Mouse (Mus musculus) embryonic facial prominence, embryonic 10.5 days (tissue): ENCODE data around the gene Pcdh18. TPM values are rescaled to one million over a fixed set of nuclear protein-coding genes. Genes with fewer than 3 reads are reported as not detected.

ENCODE experiments used
- DNase-seq: peaks from one replicate; pipeline ENCODE4 v3.0.0-alpha.2; 2017; ENCODE audit warnings: low spot score
- H3K27ac ChIP-seq: fragments of 300-500 bp; sonication (generic); replicated peaks from 2 replicates; pipeline ENCODE4 v1.5.1; 2016; ENCODE audit warnings: mild to moderate bottlenecking
- H3K27me3 ChIP-seq: fragments of 300-500 bp; sonication (generic); replicated peaks from 2 replicates; pipeline ENCODE4 v1.6.1; 2016; ENCODE audit warnings: low read depth, mild to moderate bottlenecking; ENCODE audit not compliant: poor library complexity, severe bottlenecking
- H3K36me3 ChIP-seq: fragments of 300-500 bp; sonication (generic); replicated peaks from 2 replicates; pipeline ENCODE4 v1.6.1; 2016; ENCODE audit warnings: mild to moderate bottlenecking, moderate library complexity
- H3K4me1 ChIP-seq: fragments of 300-500 bp; sonication (generic); 2 replicates; pipeline ENCODE4 v1.6.1; 2016
- H3K4me3 ChIP-seq: fragments of 300-500 bp; sonication (generic); 2 replicates; pipeline ENCODE4 v1.5.1; 2016; ENCODE audit warnings: mild to moderate bottlenecking, moderate library complexity
- H3K9me3 ChIP-seq: fragments of 300-500 bp; sonication (generic); 2 replicates; pipeline ENCODE4 v1.6.1; 2016; ENCODE audit warnings: mild to moderate bottlenecking
- WGBS: fragments of 180-500 bp; shearing (Covaris S2); methylation state at CpG from one replicate; pipeline ENCODE4 v1.1.7; 2016; 5-methylcytosine and 5-hydroxymethylcytosine counted together
- polyA plus RNA-seq: library from polyadenylated mRNA; unstranded; fragments of >200 nt; fragmentation: Nextera tagmentation; extraction: Ambion mirVana; gene quantifications from 2 replicates; pipeline ENCODE4 v1.2.1, GENCODE M21; 2016

The Pcdh18 gene
- polyA plus RNA-seq, 1 experiment from 2014 or later: 82.8 TPM

- Histone ChIP-seq H3K4me1 (peaks cover 28% of the 10 kb centered on the region), H3K36me3 (peaks cover 100% of the 10 kb centered on the region), H3K27me3 (no peaks in the 10 kb centered on the region), H3K9me3 (no peaks in the 10 kb centered on the region), H3K4me3 (no peak overlapping the region), H3K27ac (no peak overlapping the region)
- DNase-seq: no peak
- 85% methylated on average over 1 of the region's 1 CpGs for WGBS
Measured at GRCm38 (mm10) chr3:49748054-49748453, 9.1 kb downstream of the Pcdh18 start.

GRCm38 (mm10) chr3:49739061-49739460, 18.1 kb downstream of the Pcdh18 start:
- Histone ChIP-seq H3K36me3 (peaks cover 14% of the 10 kb centered on the region), H3K4me1 (no peaks in the 10 kb centered on the region), H3K4me3 (no peak overlapping the region), H3K27me3 (no peaks in the 10 kb centered on the region), H3K27ac (no peak overlapping the region), H3K9me3 (no peaks in the 10 kb centered on the region)
- 80% methylated on average over 2 of the region's 2 CpGs for WGBS
- DNase-seq: no peak

- no peaks in the 10 kb centered on the region for H3K4me1 ChIP-seq
- H3K9me3 ChIP-seq: no peaks in the 10 kb centered on the region
- H3K27ac ChIP-seq: no peak overlapping the region
- H3K36me3 ChIP-seq: peaks cover 9% of the 10 kb centered on the region
- no peaks in the 10 kb centered on the region for H3K27me3 ChIP-seq
- H3K4me3 ChIP-seq: no peak overlapping the region
- DNase-seq: no peak
Measured at GRCm38 (mm10) chr3:49738531-49738930, 18.6 kb downstream of the Pcdh18 start.

GRCm38 (mm10) chr3:49706503-49706902, 50.6 kb downstream of the Pcdh18 start:
- 71% methylated on average over 2 of the region's 2 CpGs for WGBS
- no peaks in the 10 kb centered on the region for H3K4me1 ChIP-seq
- H3K27me3 ChIP-seq: no peaks in the 10 kb centered on the region
- no peak for DNase-seq
- H3K36me3 ChIP-seq: no peaks in the 10 kb centered on the region
- no peaks in the 10 kb centered on the region for H3K9me3 ChIP-seq
- H3K4me3 ChIP-seq: no peak overlapping the region
- H3K27ac ChIP-seq: no peak overlapping the region

GRCm38 (mm10) chr3:49699951-49700350, 57.2 kb downstream of the Pcdh18 start:
- Histone ChIP-seq H3K4me1 (no peaks in the 10 kb centered on the region), H3K9me3 (no peaks in the 10 kb centered on the region), H3K4me3 (no peak overlapping the region), H3K27me3 (no peaks in the 10 kb centered on the region), H3K27ac (no peak overlapping the region), H3K36me3 (no peaks in the 10 kb centered on the region)
- 36% methylated on average over 2 of the region's 2 CpGs for WGBS
- no peak for DNase-seq
